Mouse (Mus musculus) macrophage (primary cell): ENCODE measurements around the gene Gh. TPM values are rescaled to one million over a fixed set of nuclear protein-coding genes. Genes with fewer than 3 reads are reported as not detected.

ENCODE experiments used
- H3K27ac ChIP-seq: fragments of 350-480 bp; formaldehyde crosslinking; 2 replicates; pipeline ENCODE4 v1.9.0; 2021
- H3K36me3 ChIP-seq: fragments of 350-480 bp; formaldehyde crosslinking; 2 replicates; pipeline ENCODE4 v1.9.0; 2021; ENCODE audit errors: inconsistent target
- H3K4me3 ChIP-seq: fragments of 350-480 bp; formaldehyde crosslinking; 2 replicates; pipeline ENCODE4 v1.9.0; 2021; ENCODE audit errors: inconsistent target
- H3K79me2 ChIP-seq: fragments of 350-480 bp; formaldehyde crosslinking; 2 replicates; pipeline ENCODE4 v1.9.0; 2021; ENCODE audit errors: inconsistent target
- WGBS: methylation state at CpG from one replicate; pipeline ENCODE4 v1.1.7; 2026; ENCODE audit warnings: inconsistent platforms; ENCODE audit not compliant: missing documents; 5-methylcytosine and 5-hydroxymethylcytosine counted together
- polyA plus RNA-seq: library from polyadenylated mRNA; stranded (reverse); fragments of 250-400 nt; gene quantifications from 3 replicates; pipeline ENCODE4 v1.2.4, GENCODE M21; 2018; ENCODE audit warnings: inconsistent platforms

The Gh gene
- polyA plus RNA-seq, 1 experiment from 2014 or later: not detected

- 79% methylated on average over 8 of the region's 8 CpGs for WGBS
- H3K27ac ChIP-seq: no peak overlapping the region
- no peaks in the 10 kb centered on the region for H3K79me2 ChIP-seq
- H3K36me3 ChIP-seq: no peaks in the 10 kb centered on the region
- H3K4me3 ChIP-seq: no peak overlapping the region
These were observed 12.3 kb downstream of the Gh start for GRCm38 (mm10) chr11:106289369-106289768.

- H3K27ac ChIP-seq: no peak overlapping the region
- no peaks in the 10 kb centered on the region for H3K79me2 ChIP-seq
- H3K36me3 ChIP-seq: no peaks in the 10 kb centered on the region
- no peak overlapping the region for H3K4me3 ChIP-seq
- 87% methylated on average over 11 of the region's 11 CpGs for WGBS
These were observed 14.7 kb downstream of the Gh start for GRCm38 (mm10) chr11:106286987-106287386.

- H3K36me3 ChIP-seq: no peaks in the 10 kb centered on the region
- H3K4me3 ChIP-seq: no peak overlapping the region
- 92% methylated on average over 6 of the region's 7 CpGs for WGBS
These were observed 15.5 kb downstream of the Gh start for GRCm38 (mm10) chr11:106286206-106286605.

GRCm38 (mm10) chr11:106284126-106284525 is 17.5 kb downstream of the Gh start:
- H3K27ac ChIP-seq: no peak overlapping the region
- WGBS: 92% methylated on average over 8 of the region's 8 CpGs
- H3K4me3 ChIP-seq: no peak overlapping the region
- H3K79me2 ChIP-seq: no peaks in the 10 kb centered on the region
- H3K36me3 ChIP-seq: no peaks in the 10 kb centered on the region

More at GRCm38 (mm10) chr11:106286206-106286605, 15.5 kb downstream of the Gh start:
- H3K79me2 ChIP-seq: no peaks in the 10 kb centered on the region
- no peak overlapping the region for H3K27ac ChIP-seq

- Histone ChIP-seq H3K4me3 (no peak overlapping the region), H3K27ac (no peak overlapping the region), H3K79me2 (no peaks in the 10 kb centered on the region), H3K36me3 (no peaks in the 10 kb centered on the region)
- 99% methylated on average over 4 of the region's 4 CpGs for WGBS
These were observed 18.3 kb downstream of the Gh start for GRCm38 (mm10) chr11:106283371-106283770.

- Histone ChIP-seq H3K36me3 (no peaks in the 10 kb centered on the region), H3K4me3 (no peak overlapping the region), H3K27ac (no peak overlapping the region), H3K79me2 (no peaks in the 10 kb centered on the region)
- 79% methylated on average over 6 of the region's 6 CpGs for WGBS
These were observed 19.2 kb downstream of the Gh start for GRCm38 (mm10) chr11:106282452-106282851.

- WGBS: 6% methylated on average over 25 of the region's 25 CpGs
- Histone ChIP-seq H3K4me3 (no peak within 1 kb of the TSS), H3K27ac (no peak within 1 kb of the TSS), H3K36me3 (no peaks in the 10 kb centered on the region), H3K79me2 (peaks cover 8% of the 10 kb centered on the region)
These were observed 25.2 kb downstream of the Gh start, which contains the start of gene Tcam1 for GRCm38 (mm10) chr11:106276454-106276853. Tcam1 (plus strand) TSS chr11:106276672.

- Histone ChIP-seq H3K4me3 (no peak overlapping the region), H3K27ac (no peak overlapping the region), H3K36me3 (no peaks in the 10 kb centered on the region), H3K79me2 (peaks cover 22% of the 10 kb centered on the region)
- 100% methylated on average over 7 of the region's 7 CpGs for WGBS
These were observed 26.7 kb downstream of the Gh start for GRCm38 (mm10) chr11:106274971-106275411.

- Histone ChIP-seq H3K27ac (no peak overlapping the region), H3K36me3 (no peaks in the 10 kb centered on the region), H3K79me2 (peaks cover 28% of the 10 kb centered on the region), H3K4me3 (no peak overlapping the region)
- WGBS: 100% methylated on average over 1 of the region's 1 CpGs
These were observed 27.3 kb downstream of the Gh start for GRCm38 (mm10) chr11:106274374-106274773.

GRCm38 (mm10) chr11:106273811-106274210 is 27.9 kb downstream of the Gh start:
- peaks cover 34% of the 10 kb centered on the region for H3K79me2 ChIP-seq
- H3K36me3 ChIP-seq: no peaks in the 10 kb centered on the region
- WGBS: 87% methylated on average over 6 of the region's 6 CpGs
- H3K27ac ChIP-seq: 0 out of 2 replicates have a peak overlapping the region, but pooled peaks have one; percentile 61
- peak overlapping the region; percentile 40; the same call in 1 of the 2 replicates for H3K4me3 ChIP-seq

- Histone ChIP-seq H3K79me2 (peaks cover 39% of the 10 kb centered on the region), H3K36me3 (no peaks in the 10 kb centered on the region), H3K27ac (peak overlapping the region; percentile 61), H3K4me3 (peak overlapping the region; percentile 40)
- WGBS: 13% methylated on average over 16 of the region's 16 CpGs
These were observed 28.4 kb downstream of the Gh start for GRCm38 (mm10) chr11:106273311-106273684.

- peaks cover 1% of the 10 kb centered on the region; the same call in 1 of the 2 replicates for H3K36me3 ChIP-seq
- H3K4me3 ChIP-seq: peak within 1 kb of the TSS; percentile 91
- H3K27ac ChIP-seq: peak within 1 kb of the TSS; percentile 61
- H3K79me2 ChIP-seq: peaks cover 44% of the 10 kb centered on the region
- WGBS: under 1% methylated on average over 72 of the region's 72 CpGs
These were observed 28.9 kb downstream of the Gh start, which contains the start of gene Smarcd2 for GRCm38 (mm10) chr11:106272644-106273310. Smarcd2 (minus strand) TSS chr11:106272972.

GRCm38 (mm10) chr11:106271794-106272643 is 29.6 kb downstream of the Gh start:
- peaks cover 52% of the 10 kb centered on the region for H3K79me2 ChIP-seq
- H3K4me3 ChIP-seq: peak overlapping the region; percentile 91
- H3K36me3 ChIP-seq: peaks cover 9% of the 10 kb centered on the region; the same call in 1 of the 2 replicates
- WGBS: under 1% methylated on average over 31 of the region's 41 CpGs
- peak overlapping the region; percentile 58 for H3K27ac ChIP-seq

- Histone ChIP-seq H3K27ac (peak overlapping the region; percentile 58), H3K36me3 (peaks cover 16% of the 10 kb centered on the region; the same call in 1 of the 2 replicates), H3K4me3 (peak overlapping the region; percentile 91), H3K79me2 (peaks cover 55% of the 10 kb centered on the region)
- WGBS: 37% methylated on average over 5 of the region's 5 CpGs
These were observed 30.4 kb downstream of the Gh start for GRCm38 (mm10) chr11:106271131-106271793.
